Mouse (Mus musculus) embryo, embryonic 11.5 days (tissue): ENCODE data around the gene Smim8.

Experiments
- DNase-seq: peaks from one replicate; pipeline ENCODE4 v3.0.0-alpha.2; 2012; ENCODE audit warnings: low read depth, low spot score

Gene Smim8

GRCm38 (mm10) chr4:34720127-34720895, 57.9 kb downstream of the Smim8 start:
- no peak for DNase-seq

- no peak for DNase-seq
Measured at GRCm38 (mm10) chr4:34719421-34719820, 58.8 kb downstream of the Smim8 start.
